Mouse (Mus musculus) hindbrain, postnatal 0 days (tissue): ENCODE data around the gene H2-DMa. TPM values are rescaled to one million over a fixed set of nuclear protein-coding genes. Genes with fewer than 3 reads are reported as not detected.
A peak's percentile ranks its signal among the peaks of the same experiment; 100 is the strongest.

Source experiments
- ATAC-seq: fragments of 200-750 bp; cut with Nextera tagmentation; 2 replicates; pipeline ENCODE4 v1.8.0; 2017; ENCODE audit warnings: mild to moderate bottlenecking, moderate TSS enrichment, moderate library complexity
- DNase-seq: peaks from one replicate; pipeline ENCODE4 v3.0.0-alpha.2; 2015; ENCODE audit warnings: low spot score
- H3K27ac ChIP-seq: fragments of 300-500 bp; sonication (generic); 2 replicates; pipeline ENCODE4 v1.5.1; 2014; ENCODE audit warnings: mild to moderate bottlenecking
- H3K27me3 ChIP-seq: fragments of 300-500 bp; sonication (generic); 2 replicates; pipeline ENCODE4 v1.6.1; 2014; ENCODE audit warnings: low read length, mixed read lengths; ENCODE audit not compliant: insufficient read depth
- H3K36me3 ChIP-seq: fragments of 300-500 bp; sonication (generic); 2 replicates; pipeline ENCODE4 v1.6.1; 2014; ENCODE audit warnings: low read length, mixed read lengths; ENCODE audit not compliant: insufficient read depth
- H3K4me1 ChIP-seq: fragments of 300-500 bp; sonication (generic); 2 replicates; pipeline ENCODE4 v1.6.1; 2014; ENCODE audit warnings: antibody characterized with exemption, low read length, mixed read lengths; ENCODE audit not compliant: insufficient read depth
- H3K4me2 ChIP-seq: fragments of 300-500 bp; sonication (generic); 2 replicates; pipeline ENCODE4 v1.6.1; 2014; ENCODE audit warnings: low read depth, mild to moderate bottlenecking, low read length, moderate library complexity, mixed read lengths
- H3K4me3 ChIP-seq: fragments of 300-500 bp; sonication (generic); 2 replicates; pipeline ENCODE4 v1.5.1; 2014; ENCODE audit warnings: low read length
- H3K9ac ChIP-seq: fragments of 300-500 bp; sonication (generic); replicated peaks from 2 replicates; pipeline ENCODE4 v1.6.1; 2014; ENCODE audit warnings: mild to moderate bottlenecking, low read length, moderate library complexity, mixed read lengths
- H3K9me3 ChIP-seq: fragments of 300-500 bp; sonication (generic); 2 replicates; pipeline ENCODE4 v1.6.1; 2016; ENCODE audit warnings: low read length, mixed read lengths
- CTCF ChIP-seq: IDR thresholded peaks from 2 replicates; pipeline ENCODE4 v1.5.1; 2016; ENCODE audit warnings: antibody characterized with exemption, control low read depth, low read depth
- WGBS: fragments of 180-500 bp; shearing (Covaris S2); extraction: QIAGEN DNeasy Blood & Tissue Kit; methylation state at CpG from one replicate; pipeline ENCODE4 v1.1.7; 2014; 5-methylcytosine and 5-hydroxymethylcytosine counted together
- polyA plus RNA-seq: library from polyadenylated mRNA; unstranded; fragments of >200 nt; fragmentation: Nextera tagmentation; extraction: Ambion mirVana; gene quantifications from 2 replicates; pipeline ENCODE4 v1.2.1, GENCODE M21; 2015
- total RNA-seq: library from RNA; depleted of rRNA; stranded (reverse); fragments of >200 nt; gene quantifications from 2 replicates; pipeline ENCODE4 v1.2.3, GENCODE M21; 2014

H2-DMa gene
- total and polyA plus RNA-seq, 2 experiments from 2014 or later: 24.1 to 30.9 TPM

GRCm38 (mm10) chr17:34094283-34095035 is 24.9 kb upstream of the H2-DMa start:
- H3K9me3 ChIP-seq: no peaks in the 10 kb centered on the region
- WGBS: 86% methylated on average over 27 of the region's 27 CpGs
- no peak overlapping the region for H3K27ac ChIP-seq
- no peaks in the 10 kb centered on the region for H3K4me1 ChIP-seq
- no peak for TF ChIP-seq CTCF
- ATAC-seq (no peak), DNase-seq (no peak)
- no peaks in the 10 kb centered on the region for H3K36me3 ChIP-seq
- no peaks in the 10 kb centered on the region for H3K27me3 ChIP-seq
- no peak overlapping the region for H3K4me2 ChIP-seq
- no peak overlapping the region for H3K4me3 ChIP-seq
- no peak overlapping the region for H3K9ac ChIP-seq

GRCm38 (mm10) chr17:34096497-34097010 is 22.8 kb upstream of the H2-DMa start:
- TF ChIP-seq CTCF: no peak
- 73% methylated on average over 3 of the region's 3 CpGs for WGBS

GRCm38 (mm10) chr17:34097272-34097671 is 22.1 kb upstream of the H2-DMa start:
- ATAC-seq (no peak), DNase-seq (no peak)
- Histone ChIP-seq H3K9ac (no peak overlapping the region), H3K9me3 (no peaks in the 10 kb centered on the region), H3K27ac (no peak overlapping the region), H3K36me3 (no peaks in the 10 kb centered on the region), H3K27me3 (no peaks in the 10 kb centered on the region), H3K4me3 (no peak overlapping the region), H3K4me2 (no peak overlapping the region), H3K4me1 (no peaks in the 10 kb centered on the region)
- TF ChIP-seq CTCF: no peak
- WGBS: 64% methylated on average over 5 of the region's 5 CpGs

More at GRCm38 (mm10) chr17:34096497-34097010, 22.8 kb upstream of the H2-DMa start:
- H3K4me1 ChIP-seq: no peaks in the 10 kb centered on the region
- no peak overlapping the region for H3K9ac ChIP-seq
- no peak overlapping the region for H3K27ac ChIP-seq
- H3K36me3 ChIP-seq: no peaks in the 10 kb centered on the region
- DNase-seq (no peak), ATAC-seq (no peak)
- no peaks in the 10 kb centered on the region for H3K27me3 ChIP-seq
- no peaks in the 10 kb centered on the region for H3K9me3 ChIP-seq
- no peak overlapping the region for H3K4me3 ChIP-seq
- no peak overlapping the region for H3K4me2 ChIP-seq

GRCm38 (mm10) chr17:34098709-34099479 is 20.4 kb upstream of the H2-DMa start:
- Histone ChIP-seq H3K36me3 (no peaks in the 10 kb centered on the region), H3K4me2 (no peak overlapping the region), H3K27me3 (no peaks in the 10 kb centered on the region), H3K4me1 (no peaks in the 10 kb centered on the region), H3K9ac (no peak overlapping the region), H3K4me3 (no peak overlapping the region), H3K27ac (no peak overlapping the region), H3K9me3 (no peaks in the 10 kb centered on the region)
- no peak for DNase-seq
- WGBS: 62% methylated on average over 10 of the region's 10 CpGs
- no peak for TF ChIP-seq CTCF
- no peak for ATAC-seq

- no peaks in the 10 kb centered on the region for H3K36me3 ChIP-seq
- no peak for DNase-seq
- no peaks in the 10 kb centered on the region for H3K4me1 ChIP-seq
- H3K9ac ChIP-seq: no peak overlapping the region
- H3K27me3 ChIP-seq: no peaks in the 10 kb centered on the region
- H3K9me3 ChIP-seq: no peaks in the 10 kb centered on the region
- no peak overlapping the region for H3K4me3 ChIP-seq
- no peak overlapping the region for H3K4me2 ChIP-seq
- no peak for TF ChIP-seq CTCF
- H3K27ac ChIP-seq: no peak overlapping the region
- WGBS: 44% methylated on average over 5 of the region's 5 CpGs
- ATAC-seq: no peak
Measured at GRCm38 (mm10) chr17:34099531-34099930, 19.8 kb upstream of the H2-DMa start.

- no peak for TF ChIP-seq CTCF
- Histone ChIP-seq H3K4me2 (no peak overlapping the region), H3K27ac (no peak overlapping the region), H3K36me3 (no peaks in the 10 kb centered on the region), H3K9me3 (no peaks in the 10 kb centered on the region), H3K27me3 (no peaks in the 10 kb centered on the region), H3K9ac (no peak overlapping the region), H3K4me1 (no peaks in the 10 kb centered on the region), H3K4me3 (no peak overlapping the region)
- 24% methylated on average over 5 of the region's 5 CpGs for WGBS
- ATAC-seq: 0 out of 2 replicates have a peak, but pooled peaks have one; percentile 10
- DNase-seq: no peak
Measured at GRCm38 (mm10) chr17:34101185-34101584, 18.2 kb upstream of the H2-DMa start.
